Mouse (Mus musculus) kidney, adult 18-20 months (tissue): ENCODE measurements around the gene Slitrk3.
"Not testable (repeated sequence)": the region's sequence is repeated elsewhere in the genome, so short reads cannot be mapped to it uniquely, and the experiment has no call there.

Experiments
- DNase-seq: peaks from one replicate; pipeline ENCODE4 v3.0.0; 2021

Slitrk3 gene

DNA sequence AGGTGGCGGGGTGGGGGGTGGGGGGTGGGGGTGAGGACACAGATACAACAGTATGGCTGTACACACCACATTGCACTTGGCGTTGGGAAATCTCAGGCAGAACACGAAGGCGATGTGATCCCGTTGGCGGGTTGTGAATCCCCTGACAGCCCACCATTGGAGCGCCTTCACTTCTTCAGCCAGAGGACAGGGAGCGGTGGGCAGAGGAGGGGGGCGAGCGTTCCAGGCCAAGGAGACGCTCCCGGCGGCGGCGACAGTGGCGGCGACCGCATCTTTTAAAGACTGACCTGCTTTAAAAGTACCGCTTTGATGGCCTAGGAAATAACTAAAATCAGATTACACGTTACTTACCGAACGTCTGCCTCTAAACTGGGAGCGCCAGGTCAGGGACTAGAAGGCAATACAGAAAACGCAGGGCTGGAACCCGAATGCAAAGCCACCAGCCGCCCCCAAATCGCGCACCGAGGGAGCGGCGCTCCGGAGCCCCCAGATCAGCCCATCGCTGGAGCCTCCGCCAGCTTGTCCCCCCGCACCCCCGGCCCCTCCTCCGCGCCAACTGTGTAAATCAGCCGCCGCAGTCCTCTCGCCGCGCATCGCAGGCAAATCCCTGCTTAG lies at the start of gene Slitrk3:
Gene Slitrk3, minus strand, starts transcription at position 607 of the 615 bp plus-strand sequence.
- no peak for DNase-seq

DNA sequence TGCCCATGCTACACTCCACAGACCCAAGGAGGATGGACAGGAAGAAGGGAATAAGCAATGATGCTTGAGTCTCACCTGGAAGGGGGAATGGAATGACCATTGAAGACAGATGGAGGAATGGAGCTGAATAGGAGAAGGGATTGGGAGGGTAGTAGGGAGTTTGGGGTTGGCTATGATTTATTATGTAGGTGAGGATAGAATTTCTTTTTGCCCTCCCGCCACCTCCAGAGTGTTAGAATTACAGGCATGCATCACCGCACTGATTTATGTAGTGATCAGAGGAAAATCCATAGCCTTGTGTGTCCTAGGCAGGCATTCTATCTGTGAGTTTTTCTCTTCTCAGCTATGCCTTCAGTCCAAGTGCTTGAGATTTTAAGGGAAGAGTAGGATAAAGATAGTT lies 36.8 kb upstream of the Slitrk3 start:
- not testable (repeated sequence) for DNase-seq

DNA sequence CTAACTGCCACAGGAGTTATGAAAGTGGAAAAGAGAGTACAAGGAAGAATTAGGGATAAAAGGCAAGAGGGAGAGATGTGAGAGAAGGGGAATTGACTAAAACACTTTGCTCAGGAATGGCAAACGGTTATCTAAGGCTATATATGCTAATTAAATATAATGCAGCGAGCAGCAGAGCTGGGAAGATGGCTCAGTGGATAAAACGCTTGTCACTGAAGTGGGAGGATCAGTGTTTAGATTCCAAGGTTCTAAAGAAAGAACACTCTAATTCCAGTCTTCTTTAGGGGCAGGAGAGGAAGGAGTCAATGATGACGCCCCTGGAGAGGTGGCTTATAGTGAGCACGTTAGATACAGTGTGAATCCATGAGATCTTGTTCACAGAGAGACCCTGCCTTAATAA lies 27.0 kb upstream of the Slitrk3 start:
- no peak for DNase-seq

DNA sequence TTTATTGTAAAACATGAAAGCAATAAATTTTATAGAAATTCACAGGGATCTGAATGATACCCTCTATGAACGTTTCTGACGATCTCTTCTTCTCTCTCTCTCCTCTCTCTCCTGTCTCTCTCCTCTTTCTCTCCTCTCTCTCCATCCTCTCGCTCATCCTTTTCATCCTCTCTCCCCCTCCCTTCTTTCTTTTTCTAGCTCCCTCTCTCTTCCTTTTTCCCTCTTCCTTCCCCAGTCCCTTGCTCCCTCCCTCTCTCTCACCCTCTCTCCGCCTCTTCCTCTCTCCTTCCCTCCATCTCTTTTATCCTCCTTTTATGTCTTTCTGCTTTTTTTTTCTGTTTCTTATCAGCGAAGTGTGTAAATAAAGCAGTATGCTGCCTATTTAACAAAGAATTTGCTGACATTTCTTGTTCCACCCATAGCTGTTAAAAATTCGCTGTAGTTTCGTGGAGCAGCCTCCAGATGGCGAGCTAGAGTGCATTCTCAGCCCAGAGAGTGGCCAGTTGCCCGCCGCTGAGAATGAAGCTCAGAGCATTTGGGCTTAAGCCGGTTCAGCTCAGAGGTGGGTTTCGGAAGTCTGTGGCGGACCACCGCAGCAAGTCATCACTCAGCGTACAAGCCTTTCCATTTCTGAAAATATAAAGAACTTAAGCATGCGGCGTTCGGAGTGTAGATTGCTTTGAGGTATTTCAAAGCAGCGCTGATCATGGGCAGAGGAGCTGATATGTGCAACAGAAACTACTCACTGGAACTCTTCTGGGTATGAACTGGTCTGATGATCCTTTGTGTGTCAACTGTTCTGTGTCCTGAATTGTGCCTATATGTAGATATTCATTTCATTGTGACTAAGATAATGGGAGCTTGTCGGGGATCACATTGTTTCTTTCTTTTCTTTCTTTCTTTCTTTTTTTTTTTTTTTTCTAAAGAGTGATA lies 8.5 kb upstream of the Slitrk3 start:
- DNase-seq: peak; percentile 64

DNA sequence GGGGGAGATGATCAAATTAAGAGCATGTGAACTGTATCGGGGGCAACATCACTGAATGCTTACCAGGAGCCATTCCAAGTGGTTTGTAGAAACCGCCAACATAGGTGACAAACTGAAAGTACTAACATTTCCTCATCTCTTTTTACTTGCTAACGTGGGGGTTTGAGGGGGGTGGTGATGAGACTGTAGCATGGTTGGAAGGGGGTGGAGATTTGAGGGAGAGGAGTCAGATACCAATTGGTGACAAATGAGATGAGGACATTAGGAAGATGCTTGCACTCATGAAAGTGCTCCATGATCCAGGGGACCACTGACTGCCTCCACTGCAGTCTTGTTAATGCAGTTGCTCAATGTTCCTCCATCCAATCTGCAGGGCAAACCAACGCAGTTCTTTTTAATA lies 587 bp upstream of the Slitrk3 start:
- DNase-seq: no peak

DNA sequence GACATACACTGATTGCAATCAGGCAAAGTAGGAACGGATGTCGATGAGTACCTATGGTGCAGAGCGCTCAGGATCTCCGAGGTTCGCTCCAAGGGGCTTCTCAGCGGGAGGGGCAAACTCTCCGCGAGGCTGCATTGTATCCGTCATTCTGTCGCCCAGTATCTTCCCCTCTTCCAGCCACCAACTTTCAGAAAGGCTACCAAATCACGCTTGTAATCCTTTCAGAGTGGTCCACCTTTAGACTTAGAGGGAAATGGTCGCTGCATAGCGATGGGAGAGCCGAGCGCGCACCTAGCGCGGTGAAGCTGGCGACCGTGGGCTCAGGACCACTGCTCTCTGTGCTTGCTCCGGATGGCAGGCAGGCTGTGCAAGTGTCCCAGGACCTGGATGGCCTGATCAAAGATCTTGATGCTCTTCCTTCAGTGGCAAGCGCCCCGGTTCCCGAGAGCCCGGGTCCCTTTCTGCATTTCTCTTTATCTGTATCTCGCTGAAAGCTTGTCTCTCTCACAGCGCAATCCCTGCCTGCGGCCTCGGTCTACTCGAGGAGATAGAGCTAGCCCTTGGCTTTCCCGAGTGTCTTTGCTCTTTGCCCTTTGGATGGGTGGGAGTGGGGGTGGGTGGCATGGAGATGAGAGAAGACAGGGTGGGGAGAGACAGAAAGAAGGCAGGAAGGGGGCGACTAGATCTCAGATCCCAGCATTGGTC lies 959 bp downstream of the Slitrk3 start:
- DNase-seq: no peak

DNA sequence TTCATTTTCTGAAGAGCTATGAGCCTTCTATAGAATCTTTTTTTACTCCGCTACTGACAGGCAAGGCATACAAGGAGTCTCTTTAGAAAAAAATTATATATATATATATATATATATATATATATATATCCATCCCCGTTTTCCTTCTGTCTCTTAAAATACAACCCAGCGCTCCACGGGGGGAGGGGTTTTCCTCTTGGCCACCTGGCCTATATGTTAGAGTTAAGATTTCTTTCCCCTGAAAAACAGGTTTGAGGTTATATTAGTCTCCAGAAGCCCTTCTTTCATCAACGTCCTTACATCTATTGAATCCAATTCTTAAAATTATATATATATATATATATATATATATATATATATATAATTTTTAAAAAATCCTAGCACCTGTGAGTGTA lies 1.6 kb downstream of the Slitrk3 start:
- no peak for DNase-seq

DNA sequence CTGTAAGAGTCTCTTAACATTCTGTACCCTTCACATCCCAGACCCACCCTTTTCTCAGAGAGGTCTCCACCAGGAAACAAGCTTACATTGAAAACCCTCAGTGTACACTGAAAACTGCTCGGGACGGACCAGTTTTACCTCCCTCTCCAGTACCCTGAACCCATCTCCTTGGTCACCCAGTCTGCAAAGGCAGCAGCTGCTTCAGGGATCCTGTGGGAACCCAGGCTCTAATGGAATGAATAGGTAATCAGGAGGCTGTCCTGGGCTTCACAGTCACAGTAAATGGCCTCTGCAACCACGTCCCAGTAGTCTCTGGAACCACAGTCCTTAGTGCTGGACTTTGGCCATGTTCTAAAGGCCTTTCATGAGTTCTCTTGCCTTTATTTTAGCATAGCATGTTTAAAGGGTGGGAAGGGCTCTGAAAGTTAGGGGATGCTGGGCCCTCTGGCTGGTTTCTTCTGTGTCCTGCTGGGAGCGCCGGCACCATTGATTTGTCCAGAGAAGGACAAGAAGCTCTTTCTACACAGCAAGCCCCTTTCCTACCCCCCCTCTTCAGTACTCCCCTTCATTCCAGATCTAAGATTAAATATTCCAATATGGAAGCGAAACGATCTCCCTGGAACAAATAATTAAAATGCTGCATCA lies 2.1 kb downstream of the Slitrk3 start:
- no peak for DNase-seq

DNA sequence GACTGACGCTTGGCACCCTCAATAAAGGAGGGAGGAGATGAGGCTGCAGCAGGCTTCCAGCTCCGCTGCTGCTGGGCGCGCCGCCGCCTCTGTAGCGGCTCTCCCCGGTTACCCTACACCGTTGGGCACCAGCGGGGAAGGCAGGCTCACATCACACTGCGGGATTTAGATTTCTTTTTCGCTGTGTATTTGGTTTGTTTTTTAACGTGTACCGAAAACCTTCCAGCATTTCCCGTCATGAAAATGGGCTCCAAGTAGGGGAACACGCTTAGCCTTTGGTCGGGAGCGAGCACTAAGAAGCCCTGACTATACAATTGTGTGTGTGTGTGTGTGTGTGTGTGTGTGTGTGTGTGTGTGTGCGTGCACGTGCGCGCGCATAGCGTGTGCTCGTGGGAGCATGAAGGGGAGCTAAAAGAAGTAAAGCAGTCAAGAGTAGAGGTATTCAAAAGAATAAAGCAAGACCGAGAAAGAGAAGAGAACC lies 4.1 kb downstream of the Slitrk3 start:
- no peak for DNase-seq

DNA sequence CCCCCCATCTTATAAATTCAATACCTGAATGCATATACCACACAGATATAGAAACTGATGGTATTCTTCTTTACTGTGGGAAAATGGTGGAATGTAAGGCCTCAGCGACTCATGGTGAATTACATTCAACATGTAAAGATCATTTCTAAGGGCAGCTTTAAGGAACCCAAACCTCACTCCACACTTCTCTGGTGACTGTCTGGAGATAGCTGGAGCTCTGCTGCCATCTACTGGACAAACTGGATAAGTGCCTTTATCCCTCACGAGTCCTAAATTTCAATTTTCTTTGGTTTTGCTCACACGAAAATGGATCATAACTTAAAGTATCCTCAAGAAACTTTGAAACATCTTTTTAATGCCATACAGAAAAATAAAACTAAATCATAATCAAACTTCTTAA lies 11.4 kb downstream of the Slitrk3 start:
- DNase-seq: peak; percentile 22

DNA sequence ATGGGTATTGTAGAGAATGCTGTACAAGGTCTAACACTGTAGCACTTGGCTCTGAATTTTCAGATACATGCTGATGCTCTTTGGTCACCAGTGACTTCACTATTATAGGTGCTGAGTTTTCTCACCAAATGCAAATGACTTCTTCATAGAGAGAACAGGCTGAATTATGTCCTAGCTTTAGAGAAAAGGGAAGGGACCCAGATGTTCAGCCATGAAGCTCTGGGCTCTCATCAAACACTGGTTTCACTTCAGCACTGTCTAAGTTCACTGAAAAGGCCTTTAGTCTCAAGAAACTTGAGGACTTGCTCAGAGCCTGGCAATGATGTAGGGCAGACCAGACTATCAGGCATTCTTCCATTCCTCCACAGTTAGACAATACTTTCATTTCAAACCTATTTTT lies 15.3 kb downstream of the Slitrk3 start:
- DNase-seq: no peak

DNA sequence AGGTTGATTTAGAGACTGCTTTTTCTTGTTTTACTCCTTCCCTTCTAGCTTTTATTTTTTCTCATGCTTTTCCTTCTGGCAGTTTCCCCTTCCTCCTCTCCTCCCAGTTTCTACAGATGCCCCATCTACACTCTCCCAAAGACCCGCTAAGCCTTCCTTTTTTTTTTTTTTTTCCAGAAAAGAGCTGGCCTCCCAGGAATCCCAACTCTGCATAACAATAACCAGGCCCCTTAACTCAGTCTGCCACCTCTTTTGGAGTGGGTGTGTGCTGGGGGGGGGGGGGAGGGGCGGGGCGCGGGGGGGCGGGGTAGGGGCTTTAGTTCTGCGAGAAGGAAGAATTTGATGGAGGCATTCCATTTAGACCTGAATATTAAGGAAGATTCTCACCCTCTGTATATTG lies 51.6 kb downstream of the Slitrk3 start:
- no peak for DNase-seq

DNA sequence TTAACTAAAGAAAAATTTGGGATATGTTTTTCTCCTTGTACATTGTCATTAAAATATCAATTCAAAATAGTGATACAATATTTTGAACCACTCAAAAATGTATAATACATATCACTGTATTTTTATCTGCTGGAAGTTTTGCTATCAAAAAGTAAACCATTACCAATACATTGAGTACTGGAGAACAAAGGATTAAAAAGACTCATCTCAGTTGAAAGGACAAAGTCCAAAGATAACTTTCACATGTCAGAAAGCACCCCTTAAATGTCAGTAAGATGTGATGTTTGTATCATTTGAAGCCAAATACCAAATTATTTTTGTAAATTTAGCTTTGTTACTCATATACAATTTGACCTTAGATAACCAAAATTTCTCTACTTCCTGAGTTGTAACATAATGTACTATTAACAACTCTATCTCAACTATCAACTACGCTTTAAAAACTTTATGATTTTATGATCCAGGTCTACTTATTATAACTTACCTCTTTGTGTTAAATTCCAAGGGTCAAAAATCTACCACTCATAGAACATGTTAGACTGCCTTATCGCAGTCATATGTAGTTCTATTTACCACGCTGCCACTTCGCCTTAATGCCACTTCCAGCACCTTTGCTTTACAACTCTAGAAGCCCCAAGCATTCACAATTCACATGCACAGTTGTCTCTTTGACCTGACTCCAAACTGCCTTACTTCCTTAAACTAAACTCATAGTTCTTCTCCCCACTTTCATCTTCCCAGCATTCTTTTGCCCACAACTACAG lies 54.5 kb downstream of the Slitrk3 start:
- no peak for DNase-seq

DNA sequence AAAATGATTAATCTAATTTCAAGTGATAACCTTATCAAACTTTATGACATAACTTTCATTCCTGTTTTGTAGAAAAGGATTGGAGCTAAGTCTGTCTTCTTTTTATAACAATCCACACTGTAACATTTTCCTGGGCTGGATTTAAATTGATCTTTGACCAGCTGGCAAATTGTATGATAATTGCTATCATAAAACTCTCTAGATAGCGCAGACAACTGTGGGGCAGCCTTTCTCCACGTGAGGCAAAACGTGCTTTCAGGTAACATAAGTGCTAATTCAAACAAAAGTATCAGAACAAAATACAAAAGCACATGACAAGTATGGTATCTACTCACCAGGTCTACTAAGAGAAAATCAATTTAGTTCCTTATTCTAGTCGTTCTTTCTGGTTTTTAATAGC lies 60.1 kb downstream of the Slitrk3 start:
- no peak for DNase-seq
